Mouse (Mus musculus) adrenal gland, adult 18-20 months (tissue): Measurements from ENCODE around the gene 1700025G04Rik. TPM values are rescaled to one million over a fixed set of nuclear protein-coding genes. Genes with fewer than 3 reads are reported as not detected.

Source experiments
- DNase-seq, 2 experiments: peaks; one replicate each; pipeline ENCODE4 v3.0.0; 2021 to 2022; ENCODE audit warnings: low spot score in 2 of 2
- total RNA-seq, 2 experiments: library from RNA; stranded (reverse); gene quantifications; 1 replicate in 1 of 2; 2 replicates in 1 of 2; pipeline ENCODE4 v1.2.3; 2021

Gene 1700025G04Rik
- total RNA-seq, 2 experiments from 2014 or later: 64.0 to 114 TPM

DNA sequence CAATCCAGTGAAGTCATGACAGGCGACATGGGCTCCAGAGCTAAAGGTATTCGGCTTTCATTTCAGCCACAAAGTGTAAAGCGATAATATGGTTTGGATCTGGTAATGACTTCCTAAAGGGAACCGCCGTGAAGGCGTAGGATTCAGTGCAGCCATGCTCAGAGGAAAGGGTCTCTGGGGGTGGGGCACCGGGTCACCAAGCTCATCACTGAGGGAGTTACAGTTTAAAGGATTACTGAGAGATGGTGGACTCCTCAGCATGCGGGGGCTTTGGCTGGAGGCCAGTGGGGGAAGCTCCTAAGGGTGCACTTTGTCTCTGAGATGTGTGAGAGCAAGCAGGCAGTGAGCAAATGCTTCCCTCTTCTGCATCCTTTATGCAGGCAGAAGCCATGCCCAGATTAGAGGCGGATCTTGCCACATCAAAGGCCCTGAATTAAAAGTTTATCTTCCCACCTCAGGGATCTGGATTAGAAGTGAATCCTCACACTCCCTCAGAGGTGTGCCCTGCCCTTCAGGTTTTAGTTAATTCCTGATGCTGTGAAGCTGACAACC, 171.0 kb downstream of the 1700025G04Rik start:
- DNase-seq: no peak

- no peak for DNase-seq
These were observed 172.2 kb downstream of the 1700025G04Rik start for GRCm38 (mm10) chr1:151917736-151918135.

GRCm38 (mm10) chr1:151914494-151914893, 175.4 kb downstream of the 1700025G04Rik start:
- DNase-seq: no peak

- no peak for DNase-seq
These were observed 182.9 kb downstream of the 1700025G04Rik start for GRCm38 (mm10) chr1:151907014-151907413.

DNA sequence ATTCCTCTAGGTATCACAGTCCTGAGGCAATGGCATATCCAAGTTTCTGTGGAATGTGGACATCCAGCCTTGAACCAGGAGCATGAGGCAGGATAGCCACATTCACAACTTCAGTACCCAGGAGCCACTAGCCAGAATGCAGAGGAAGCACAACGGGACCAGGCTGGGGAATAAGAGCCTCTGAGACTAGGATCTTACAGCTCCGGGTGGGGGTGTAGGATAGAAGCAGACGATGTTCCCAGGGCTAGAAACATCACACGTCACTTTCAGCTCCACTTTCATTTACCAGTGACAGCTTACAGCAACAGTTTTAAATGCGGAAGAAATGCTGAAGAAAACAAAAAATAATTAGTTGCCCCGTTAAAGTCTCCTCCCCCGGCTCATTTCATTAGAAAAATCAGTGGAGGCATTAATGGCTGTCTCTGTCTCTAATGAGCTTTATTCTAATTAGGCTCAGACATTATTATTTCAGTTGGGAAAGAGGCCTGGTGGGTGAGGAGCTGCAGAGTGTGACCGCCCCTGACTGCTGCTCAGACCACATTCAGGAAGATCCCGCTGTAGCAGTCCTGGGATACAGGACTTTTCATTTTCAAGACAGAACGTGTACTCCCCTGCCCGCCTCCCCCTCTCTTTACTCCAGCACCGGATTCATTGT, 189.1 kb downstream of the 1700025G04Rik start:
- DNase-seq: no peak

DNA sequence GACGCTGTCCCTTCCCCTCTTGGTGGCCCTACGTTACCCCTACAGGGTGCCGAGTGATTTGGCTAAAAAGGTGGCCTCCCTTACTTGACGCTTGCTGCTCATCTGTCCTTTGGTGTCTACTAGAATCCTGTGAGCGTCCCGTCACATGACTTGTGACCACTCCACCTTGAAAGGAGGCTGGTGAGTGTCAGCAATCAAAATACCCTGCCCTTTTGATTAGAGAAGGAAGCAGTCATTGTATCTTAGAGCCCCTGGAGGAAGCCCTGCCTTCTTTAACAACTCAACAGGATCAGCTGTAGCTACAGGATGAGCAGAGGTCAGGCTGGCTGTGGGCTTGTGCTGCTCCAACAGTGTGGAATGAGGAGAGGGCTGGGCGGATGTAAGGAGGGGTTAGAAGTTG, 190.0 kb downstream of the 1700025G04Rik start:
- no peak for DNase-seq

- DNase-seq: no peak
These were observed 194.5 kb downstream of the 1700025G04Rik start for GRCm38 (mm10) chr1:151895406-151895805.

GRCm38 (mm10) chr1:151893976-151894375, 195.9 kb downstream of the 1700025G04Rik start:
- no peak for DNase-seq

DNA sequence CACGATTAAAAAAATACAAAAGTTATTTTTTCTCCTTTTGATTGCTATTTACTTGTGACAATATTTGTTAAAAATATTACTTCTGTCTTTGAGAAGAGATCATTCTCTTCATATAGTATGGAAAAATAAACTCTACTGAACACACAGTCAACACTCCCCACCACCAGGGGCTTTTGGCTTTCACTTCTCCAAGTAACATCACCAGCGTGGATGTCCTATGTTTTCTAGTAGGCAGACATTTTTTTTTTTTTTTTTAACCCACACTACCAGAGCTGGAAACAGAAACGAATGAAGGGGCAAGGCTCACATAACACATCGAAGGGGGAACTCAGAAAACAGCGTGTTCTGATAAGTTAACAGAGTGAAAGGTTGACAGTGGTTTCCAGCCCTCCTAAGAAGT, 197.9 kb downstream of the 1700025G04Rik start:
- no peak for DNase-seq

- no peak for DNase-seq
These were observed 198.7 kb downstream of the 1700025G04Rik start for GRCm38 (mm10) chr1:151891194-151891593.

- DNase-seq: peak; percentile 28 to 37
These were observed 199.8 kb downstream of the 1700025G04Rik start for GRCm38 (mm10) chr1:151890041-151890621.

- DNase-seq: no peak
These were observed 202.3 kb downstream of the 1700025G04Rik start for GRCm38 (mm10) chr1:151887631-151888030.

DNA sequence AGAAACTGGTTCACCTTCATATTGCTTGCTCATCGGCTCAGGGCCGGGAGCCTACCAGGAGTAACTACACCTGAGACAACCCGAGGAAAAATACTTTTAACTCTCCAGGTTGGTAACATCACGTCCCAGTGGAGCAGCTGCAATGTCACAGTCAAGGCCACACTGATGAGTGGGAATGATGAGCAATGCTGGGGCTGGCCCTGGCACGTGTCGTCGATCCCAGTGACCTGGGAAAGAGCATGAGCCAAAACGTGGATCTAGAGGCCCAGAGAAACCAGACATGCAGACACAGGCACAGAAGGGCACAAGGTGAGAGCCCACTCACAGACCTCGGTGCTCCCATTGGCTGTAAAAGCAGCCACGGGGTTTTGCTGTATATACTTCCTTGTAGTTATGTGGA, 202.8 kb downstream of the 1700025G04Rik start:
- peak; percentile 49 to 59 for DNase-seq

DNA sequence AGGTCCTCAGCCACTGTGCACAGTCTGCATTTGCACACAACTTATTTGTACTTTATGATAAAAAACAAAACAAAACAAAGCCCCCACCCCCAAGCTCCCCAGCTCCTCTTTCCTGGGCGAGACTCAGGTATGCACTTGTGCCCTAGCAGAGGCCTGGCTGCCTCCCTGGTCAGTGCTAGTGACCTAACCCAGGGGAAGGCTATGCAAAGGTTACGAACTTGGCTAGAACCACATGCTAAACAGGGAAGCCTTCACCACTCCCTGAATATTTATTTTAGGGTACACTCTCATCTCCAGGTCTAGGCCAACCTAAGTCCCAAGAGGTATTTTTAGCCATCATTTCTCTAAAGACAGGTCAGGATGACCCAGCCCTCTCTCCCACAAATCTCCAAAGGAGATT, 203.8 kb downstream of the 1700025G04Rik start:
- DNase-seq: no peak

GRCm38 (mm10) chr1:151881253-151881652, 208.7 kb downstream of the 1700025G04Rik start:
- no peak for DNase-seq

GRCm38 (mm10) chr1:151880731-151881130, 209.2 kb downstream of the 1700025G04Rik start:
- DNase-seq: no peak

GRCm38 (mm10) chr1:151879966-151880365, 210.0 kb downstream of the 1700025G04Rik start:
- DNase-seq: no peak

GRCm38 (mm10) chr1:151879308-151879850, 210.5 kb downstream of the 1700025G04Rik start:
- DNase-seq: no peak

GRCm38 (mm10) chr1:151878411-151878810, 211.5 kb downstream of the 1700025G04Rik start:
- DNase-seq: no peak

DNA sequence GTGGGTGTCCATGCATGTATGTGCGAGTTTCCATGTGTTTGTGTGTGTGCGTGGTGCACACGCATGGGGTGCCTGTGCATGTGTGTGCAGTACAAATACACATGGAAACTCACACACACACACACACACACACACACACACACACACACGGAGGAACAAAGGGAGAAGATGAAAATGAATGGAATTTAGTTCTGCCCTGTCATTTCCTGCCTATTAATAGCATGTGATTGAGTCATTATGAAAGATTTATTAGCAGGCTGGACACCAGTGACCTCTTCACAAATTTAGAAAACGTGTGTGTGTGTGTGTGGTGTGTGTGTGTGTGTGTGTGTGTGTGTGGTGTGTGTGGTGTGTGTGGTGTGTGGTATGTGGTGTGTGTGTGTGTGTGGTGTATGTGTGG, 217.0 kb downstream of the 1700025G04Rik start:
- no peak for DNase-seq

DNA sequence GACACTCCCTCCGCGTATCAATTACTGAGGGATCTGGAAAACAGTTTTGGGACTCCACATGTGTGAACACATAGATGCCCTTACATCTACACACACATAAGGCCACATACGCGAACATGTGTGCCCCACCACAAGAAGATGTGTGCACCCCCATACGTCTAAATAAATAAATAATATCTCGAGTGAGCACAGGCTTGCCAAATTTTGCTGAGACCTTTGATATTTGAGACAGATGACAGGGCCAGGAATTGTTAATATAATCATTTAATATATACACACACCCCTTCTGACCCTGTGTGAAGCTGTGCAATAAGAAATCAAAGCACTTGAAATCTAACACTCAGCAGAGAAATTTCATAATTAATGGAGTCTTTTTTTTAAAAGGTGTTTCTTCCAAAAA, 225.6 kb downstream of the 1700025G04Rik start:
- no peak for DNase-seq

DNA sequence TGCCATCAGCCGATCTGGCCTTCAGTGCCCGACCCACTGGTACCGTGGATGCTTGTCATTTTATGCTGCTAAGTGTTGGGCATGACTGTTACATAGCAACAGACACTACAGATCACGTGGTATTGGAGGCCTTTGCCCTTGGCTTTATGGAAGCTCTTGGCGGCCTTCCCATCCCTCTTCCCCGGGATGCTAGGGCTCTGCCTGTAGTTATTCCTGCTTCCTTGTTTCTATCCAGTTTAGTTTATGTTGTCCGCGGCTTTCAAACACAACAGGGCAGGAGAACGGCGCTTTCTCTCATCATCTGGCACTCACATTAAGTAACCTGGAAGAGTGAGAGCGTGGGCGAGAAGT, 226.2 kb downstream of the 1700025G04Rik start:
- no peak for DNase-seq
